Mouse (Mus musculus): ENCODE results near the gene 2510009E07Rik. TPM values are rescaled to one million over a fixed set of nuclear protein-coding genes. Genes with fewer than 3 reads are reported as not detected.

Gene 2510009E07Rik
- total RNA-seq, 2 experiments from 2014 or later: 20.7 to 28.3 TPM

DNA sequence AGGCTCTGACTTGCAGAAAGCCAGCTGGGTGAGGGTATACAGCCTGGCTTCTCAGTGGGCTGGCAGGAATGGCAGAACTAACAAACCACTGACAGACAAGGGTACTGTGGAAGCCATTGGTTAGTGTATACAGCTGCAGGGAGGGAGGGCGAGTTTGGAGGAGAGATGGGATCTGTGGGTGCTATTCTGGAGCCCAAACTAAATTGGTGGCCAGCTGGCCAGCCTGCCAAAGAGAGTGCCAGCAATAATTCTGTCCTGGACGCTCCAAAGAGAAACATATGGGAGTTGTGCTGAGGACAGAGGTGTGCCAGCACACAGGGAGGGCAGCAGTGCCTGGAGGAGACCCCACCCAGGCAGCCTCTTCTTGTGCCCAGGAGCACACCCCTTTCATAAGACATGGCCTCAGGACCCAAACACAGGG, 50.8 kb downstream of the 2510009E07Rik start:
- peak overlapping the region; percentile 82 for H3K27ac ChIP-seq
- no peak for TF ChIP-seq CTCF (IDR thresholded peaks at IDR 0.05)
- intact Hi-C loops (cut with DNase I): no loop called here
- peak overlapping the region; percentile 53 for H3K4me3 ChIP-seq
- peak; percentile 47 for DNase-seq

DNA sequence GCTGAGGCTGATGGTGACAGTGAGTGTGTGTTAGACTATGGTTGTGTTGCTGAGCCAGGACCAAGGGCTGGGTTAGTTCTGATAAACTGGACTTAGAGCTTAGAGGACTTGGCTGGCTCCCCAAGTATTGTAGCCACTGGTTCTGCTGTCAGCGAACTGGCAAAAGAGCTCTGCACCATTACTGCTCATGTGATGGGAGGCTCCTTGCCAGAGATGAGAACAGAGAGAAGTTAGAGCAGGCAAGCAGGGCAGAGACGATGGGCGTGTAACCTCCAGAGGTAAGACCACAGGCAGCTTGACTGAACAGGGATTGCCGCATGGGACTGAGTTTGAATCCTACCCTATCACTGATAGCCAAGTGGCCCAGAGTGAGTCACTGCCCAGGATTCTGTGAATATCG, 51.6 kb downstream of the 2510009E07Rik start:
- no peak for TF ChIP-seq CTCF (IDR thresholded peaks at IDR 0.05)
- H3K4me3 ChIP-seq: no peak overlapping the region
- intact Hi-C loops (cut with DNase I): no loop called here
- H3K27ac ChIP-seq: peak overlapping the region; percentile 82
- DNase-seq: peak; percentile 57

DNA sequence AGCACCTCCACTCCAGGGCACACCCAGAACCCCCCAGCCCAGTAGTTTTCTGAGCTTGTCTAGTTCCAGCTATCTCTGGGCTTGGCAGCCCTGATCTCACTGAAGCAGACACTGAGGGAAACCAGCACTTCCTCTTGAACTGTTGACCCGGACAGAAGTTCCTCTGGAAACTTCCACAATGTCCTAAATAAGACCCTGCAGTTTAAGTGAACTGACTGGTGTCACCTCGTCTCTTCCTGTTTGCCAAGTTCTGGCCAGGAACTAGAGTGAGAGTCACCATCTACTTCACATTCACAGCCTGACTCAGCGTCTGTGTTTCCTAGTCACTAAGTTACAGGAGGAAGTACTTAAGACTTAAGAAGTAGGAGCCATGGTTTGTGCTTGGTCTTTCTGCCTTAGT, 52.5 kb downstream of the 2510009E07Rik start:
- no peak for DNase-seq
- intact Hi-C loops (cut with DNase I): no loop called here
- H3K27ac ChIP-seq: peak overlapping the region; percentile 82
- no peak for TF ChIP-seq CTCF (IDR thresholded peaks at IDR 0.05)
- H3K4me3 ChIP-seq: no peak overlapping the region

DNA sequence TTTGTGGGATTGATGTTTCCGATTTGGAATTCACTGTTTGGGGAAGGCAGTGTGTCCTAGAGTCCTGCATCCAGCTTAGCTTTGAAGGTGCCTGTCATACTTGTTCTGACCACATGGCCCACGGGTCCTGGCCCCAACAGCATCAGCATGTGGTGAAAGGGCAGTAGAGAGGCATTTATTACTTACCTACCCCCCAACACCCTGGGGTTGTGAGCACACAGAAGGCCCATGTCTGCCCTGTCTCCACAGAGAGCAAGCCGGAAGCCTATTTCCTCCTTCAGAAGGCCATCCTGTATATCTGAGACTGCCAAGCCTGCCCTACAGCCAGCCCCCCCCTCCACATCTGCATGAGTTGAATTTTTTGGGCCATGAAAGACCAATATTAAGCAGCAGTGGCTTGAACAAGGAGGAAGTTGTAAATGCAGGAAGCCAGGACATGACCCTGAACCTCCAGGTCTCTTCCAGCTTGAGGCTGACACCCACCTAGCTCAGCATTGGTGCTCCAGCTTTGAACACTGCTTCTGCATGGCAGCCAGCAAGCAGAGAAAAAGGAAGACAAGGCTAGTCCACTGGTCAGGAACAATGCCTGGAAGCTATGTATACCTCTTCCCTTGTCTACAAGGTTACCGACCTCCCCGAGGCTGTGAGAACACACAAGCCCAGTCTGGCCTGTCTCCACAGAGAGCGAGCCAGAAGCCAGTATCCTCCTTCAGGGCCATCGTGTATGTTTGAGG, 53.5 kb downstream of the 2510009E07Rik start:
- TF ChIP-seq CTCF (IDR thresholded peaks at IDR 0.05): no peak
- intact Hi-C loops (cut with DNase I): no loop called here
- DNase-seq: no peak
- Histone ChIP-seq H3K27ac (peak overlapping the region; percentile 82), H3K4me3 (no peak overlapping the region)

DNA sequence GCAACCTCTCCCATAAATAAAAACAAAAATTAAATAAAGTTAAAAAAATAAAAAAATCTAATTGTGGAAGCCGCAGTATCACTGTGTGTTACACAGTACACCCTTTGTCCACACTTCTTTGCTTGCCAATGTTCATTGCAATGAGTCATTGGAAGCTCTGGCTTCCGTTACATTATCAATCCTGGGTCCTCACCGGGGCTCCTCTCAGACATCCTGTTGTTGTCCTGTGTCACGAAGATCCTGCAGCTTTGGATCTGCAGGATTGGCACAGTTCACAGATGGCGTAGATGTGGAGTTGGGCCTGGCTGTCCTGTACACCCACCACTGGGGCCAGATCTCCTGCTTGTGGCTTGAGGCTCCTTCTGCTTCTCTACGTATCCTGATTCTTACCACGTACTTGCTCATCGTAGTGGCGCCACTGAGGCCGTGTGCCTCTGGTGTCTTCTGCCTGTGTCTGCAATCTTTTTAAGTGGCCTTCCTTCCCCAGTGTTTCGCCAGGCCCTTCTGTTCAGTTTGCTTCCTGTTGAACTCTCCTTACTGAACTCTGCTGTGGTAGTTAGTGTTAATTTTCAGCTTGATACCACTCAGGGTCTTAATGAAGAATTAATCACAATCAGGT, 57.2 kb downstream of the 2510009E07Rik start:
- no peak for DNase-seq
- TF ChIP-seq CTCF (IDR thresholded peaks at IDR 0.05): no peak
- intact Hi-C loops (cut with DNase I): no loop called here
- H3K27ac ChIP-seq: peak overlapping the region; percentile 90
- no peak overlapping the region for H3K4me3 ChIP-seq

DNA sequence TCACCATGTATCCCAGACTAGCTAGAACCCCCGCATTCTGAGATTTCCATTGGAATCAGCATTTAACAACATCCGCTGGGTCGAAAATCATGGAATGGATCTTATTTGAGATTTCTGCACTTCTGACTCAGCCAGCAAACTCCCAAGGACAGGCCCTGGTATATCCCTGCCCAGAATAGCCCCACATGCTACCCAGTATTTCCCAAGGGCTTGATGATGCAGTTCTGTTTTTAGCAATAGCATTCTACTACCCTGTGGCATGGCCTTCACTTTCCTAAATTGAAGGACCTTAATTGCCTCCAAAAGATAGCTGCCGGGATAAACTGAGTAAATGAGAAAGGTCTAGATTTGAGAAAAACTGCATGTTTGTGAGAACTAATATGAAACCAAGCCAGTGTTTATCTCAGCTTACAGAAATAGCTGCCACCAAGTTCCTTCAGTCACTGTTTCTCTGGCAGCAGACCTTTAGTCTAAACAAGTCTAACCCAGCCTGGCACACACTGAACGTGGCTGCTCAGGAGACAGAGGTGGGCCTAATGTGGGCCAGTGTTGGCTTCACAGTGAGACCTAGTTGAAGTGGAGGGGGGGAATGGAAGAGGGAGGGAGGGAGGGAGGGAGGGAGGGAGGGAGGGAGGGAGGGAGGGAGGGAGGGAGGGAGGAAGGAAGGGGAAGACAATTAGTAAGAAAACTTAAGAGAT, 58.2 kb downstream of the 2510009E07Rik start:
- intact Hi-C loops (cut with DNase I): no loop called here
- no peak for TF ChIP-seq CTCF (IDR thresholded peaks at IDR 0.05)
- Histone ChIP-seq H3K27ac (peak overlapping the region; percentile 90), H3K4me3 (no peak overlapping the region)
- peak; percentile 48 for DNase-seq

DNA sequence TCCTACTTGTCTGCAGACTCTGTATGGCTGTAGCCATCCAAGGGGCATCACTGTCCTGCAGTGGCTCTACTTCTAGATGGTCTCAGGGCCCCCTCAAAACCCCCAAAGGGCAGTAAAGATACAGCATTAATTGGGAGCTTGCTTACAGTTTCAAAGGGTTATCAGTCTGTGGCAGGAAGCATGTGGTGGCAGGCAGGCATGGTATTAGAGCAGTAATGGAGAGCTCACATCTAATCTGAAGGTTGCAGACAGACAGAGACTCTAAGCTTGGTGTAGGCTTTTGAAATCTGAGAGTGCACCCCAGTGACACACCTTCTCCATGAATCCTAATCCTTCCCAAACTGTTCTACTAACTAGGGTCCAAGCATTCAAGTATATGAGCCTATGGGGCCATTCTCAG, 60.0 kb downstream of the 2510009E07Rik start:
- no peak for DNase-seq
- Histone ChIP-seq H3K4me3 (no peak overlapping the region), H3K27ac (no peak overlapping the region)
- no peak for TF ChIP-seq CTCF (IDR thresholded peaks at IDR 0.05)
- intact Hi-C loops (cut with DNase I): no loop called here

DNA sequence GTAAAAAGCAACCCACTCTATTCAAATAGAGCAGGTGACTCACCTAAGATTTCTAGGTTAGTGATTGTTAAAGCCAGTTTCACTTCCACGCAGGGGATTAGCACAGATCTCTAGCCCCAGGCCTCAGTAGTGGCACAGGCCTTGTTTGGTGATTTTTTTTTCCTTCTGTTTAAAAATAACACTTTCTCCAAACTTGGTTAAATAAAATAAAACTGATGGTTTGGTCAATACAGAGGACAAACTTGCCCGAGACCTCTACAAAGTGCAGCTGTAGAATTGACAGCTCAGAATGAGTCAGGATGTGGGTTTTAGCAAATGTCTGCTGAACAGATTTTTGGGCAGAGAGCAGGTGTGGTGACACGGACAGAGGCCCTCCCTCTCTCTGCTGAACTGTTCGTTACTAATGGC, 62.6 kb downstream of the 2510009E07Rik start:
- Histone ChIP-seq H3K4me3 (no peak overlapping the region), H3K27ac (no peak overlapping the region)
- intact Hi-C loops (cut with DNase I): no loop called here
- no peak for DNase-seq
- TF ChIP-seq CTCF (IDR thresholded peaks at IDR 0.05): no peak

DNA sequence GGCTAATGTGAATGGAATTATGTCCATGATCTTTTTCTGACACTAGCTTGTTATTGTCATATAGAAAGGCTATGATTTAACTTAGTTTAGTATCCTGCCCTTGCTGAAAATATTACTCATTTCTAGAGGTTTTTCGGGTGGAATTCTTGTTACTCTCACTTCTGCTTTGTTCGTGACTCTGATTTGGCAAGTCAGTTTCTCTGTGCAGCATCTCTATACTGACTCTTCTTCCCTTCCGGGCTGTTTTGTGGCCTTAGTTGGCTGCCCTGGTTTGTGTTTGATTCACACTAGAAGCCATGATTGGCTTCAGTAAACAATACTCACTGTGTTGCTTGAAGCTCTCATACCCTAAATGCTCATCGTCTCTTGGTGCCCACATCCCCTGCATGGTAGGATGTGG, 63.9 kb downstream of the 2510009E07Rik start:
- no peak for TF ChIP-seq CTCF (IDR thresholded peaks at IDR 0.05)
- Histone ChIP-seq H3K27ac (no peak overlapping the region), H3K4me3 (no peak overlapping the region)
- DNase-seq: no peak
- intact Hi-C loops (cut with DNase I): no loop called here

DNA sequence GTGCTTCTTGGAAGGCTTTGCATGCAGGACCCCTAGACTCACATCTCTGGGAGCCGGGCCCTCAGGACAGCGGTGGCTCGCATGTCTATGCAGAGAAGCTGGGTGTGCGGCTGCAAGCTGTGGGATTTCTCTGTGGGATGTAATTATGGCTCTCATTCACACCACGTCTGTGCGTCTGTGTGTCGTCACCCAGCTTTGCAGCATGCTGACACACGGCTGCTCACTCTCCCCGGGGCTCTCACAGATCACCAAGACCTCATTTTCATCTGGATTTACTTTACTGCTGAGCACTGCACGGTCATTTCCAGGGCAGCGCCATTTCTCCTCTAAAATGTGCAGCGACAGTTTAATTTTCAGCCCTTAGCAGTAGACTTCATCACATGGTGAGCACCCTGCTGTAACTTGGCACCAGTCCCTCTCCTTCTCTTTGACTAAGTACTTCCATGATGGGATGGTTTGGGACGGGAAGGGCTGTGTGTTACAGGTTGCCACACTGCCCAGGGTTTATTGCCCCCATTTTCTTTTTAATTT, 66.3 kb downstream of the 2510009E07Rik start:
- Histone ChIP-seq H3K27ac (no peak overlapping the region), H3K4me3 (no peak overlapping the region)
- intact Hi-C loops (cut with DNase I): no loop called here
- TF ChIP-seq CTCF (IDR thresholded peaks at IDR 0.05): no peak
- DNase-seq: no peak

DNA sequence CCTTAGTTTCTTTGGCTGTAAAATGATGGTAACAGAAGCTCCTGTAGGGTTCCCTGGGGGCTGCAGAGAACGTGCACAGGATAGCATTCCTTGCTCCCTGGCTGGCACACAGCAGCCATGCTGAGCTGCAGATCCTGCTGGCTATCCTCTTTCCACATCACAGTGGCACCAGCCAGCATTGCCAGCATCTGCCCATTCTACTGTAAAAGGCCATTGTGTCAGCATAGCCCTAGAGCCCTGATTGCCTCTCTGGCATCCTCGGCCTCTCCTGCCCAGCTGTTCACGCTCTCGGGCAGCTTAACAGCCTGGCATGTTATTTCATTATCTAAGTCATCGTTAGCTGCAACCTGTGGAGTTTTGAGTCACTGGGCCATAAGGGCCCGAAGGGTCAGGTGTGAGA, 67.2 kb downstream of the 2510009E07Rik start:
- DNase-seq: no peak
- Histone ChIP-seq H3K4me3 (no peak overlapping the region), H3K27ac (no peak overlapping the region)
- intact Hi-C loops (cut with DNase I): no loop called here
- no peak for TF ChIP-seq CTCF (IDR thresholded peaks at IDR 0.05)

DNA sequence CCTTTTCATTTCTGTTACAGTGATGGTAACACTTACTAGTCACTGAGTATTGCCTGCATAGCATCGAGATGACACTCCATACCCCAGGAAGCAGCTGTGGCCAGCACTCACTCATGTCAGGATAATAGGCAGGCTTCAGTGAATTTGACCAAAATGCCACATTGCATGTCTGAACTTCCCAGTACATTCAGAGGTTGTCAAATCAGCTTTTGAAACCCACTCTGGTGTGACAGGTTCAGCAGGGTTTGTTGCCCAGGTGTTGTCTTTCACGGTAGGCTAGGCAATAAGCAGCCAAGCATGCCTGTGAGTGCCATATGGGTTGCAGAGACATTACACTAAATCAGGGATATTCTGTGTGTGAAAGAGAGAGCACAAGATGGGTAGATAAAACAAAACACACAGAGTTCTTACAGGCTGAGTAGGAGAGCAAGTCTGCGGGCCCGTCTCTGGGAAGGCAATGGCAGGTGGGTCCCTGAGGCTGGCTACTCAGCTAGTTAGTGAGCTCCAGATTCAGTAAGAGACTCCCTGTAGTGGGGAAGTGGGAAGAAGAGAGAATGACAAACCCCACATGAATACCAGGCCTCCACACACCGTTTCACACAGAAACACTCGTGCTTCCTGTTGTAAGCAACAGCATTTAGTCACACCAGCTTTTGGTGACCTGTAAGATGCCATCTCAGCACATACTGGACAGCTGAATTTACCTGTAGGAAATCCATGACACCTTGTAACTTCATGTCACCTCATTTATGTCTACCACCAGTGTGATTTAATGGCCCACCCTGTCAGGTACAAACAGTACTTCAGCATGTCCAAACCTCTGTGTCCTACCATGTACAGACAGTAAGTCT, 68.5 kb downstream of the 2510009E07Rik start:
- Histone ChIP-seq H3K4me3 (no peak overlapping the region), H3K27ac (no peak overlapping the region)
- TF ChIP-seq CTCF (IDR thresholded peaks at IDR 0.05): no peak
- intact Hi-C loops (cut with DNase I): no loop called here
- no peak for DNase-seq

All from gastrocnemius, adult 2 months (tissue).